Mouse (Mus musculus) CH12.LX (cell line): ENCODE measurements around the gene Fmo1. TPM values are rescaled to one million over a fixed set of nuclear protein-coding genes. Genes with fewer than 3 reads are reported as not detected.

Source experiments
- DNase-seq: peaks from one replicate; pipeline ENCODE4 v3.0.0-alpha.2; 2013; ENCODE audit errors: extremely low read depth
- H3K27ac ChIP-seq: 2 replicates; pipeline ENCODE4 v1.5.1; 2012; ENCODE audit warnings: low read depth, mild to moderate bottlenecking, control low read depth, moderate library complexity; ENCODE audit not compliant: insufficient read depth
- H3K27me3 ChIP-seq: replicated peaks from 2 replicates; pipeline ENCODE3; 2012; ENCODE audit warnings: inconsistent platforms
- H3K36me3 ChIP-seq, 2 experiments: replicated peaks in 1 of 2; 2 replicates each; pipeline versions ENCODE3 to v1.6.1; 2012; ENCODE audit warnings: inconsistent platforms in 1 of 2, low read length in 1 of 2, mild to moderate bottlenecking in 1 of 2, mixed read lengths in 1 of 2, moderate library complexity in 1 of 2; ENCODE audit not compliant: control insufficient read depth in 1 of 2, insufficient read depth in 1 of 2
- H3K4me1 ChIP-seq, 2 experiments: 2 replicates each; pipeline ENCODE4 v1.6.1; 2012; ENCODE audit warnings: inconsistent platforms in 1 of 2, moderate library complexity in 1 of 2; ENCODE audit not compliant: insufficient read depth in 2 of 2, control insufficient read depth in 1 of 2
- H3K4me2 ChIP-seq: 2 replicates; pipeline ENCODE4 v1.6.1; 2012; ENCODE audit warnings: low read depth, mild to moderate bottlenecking, control low read depth; ENCODE audit not compliant: poor library complexity, insufficient read depth, severe bottlenecking
- H3K4me3 ChIP-seq, 3 experiments: fragments of 150-350 bp in 1 of 3; sonication (generic) in 1 of 3; replicated peaks in 1 of 3; 2 replicates each; pipeline versions ENCODE3 to v1.5.1; 2011 to 2012; ENCODE audit warnings: low read depth in 2 of 3, low read length in 2 of 3, mild to moderate bottlenecking in 2 of 3, moderate library complexity in 2 of 3, control low read depth in 1 of 3, improper control_type of control experiment in 1 of 3, inconsistent platforms in 1 of 3, mixed read lengths in 1 of 3; ENCODE audit not compliant: poor library complexity in 1 of 3
- H3K79me2 ChIP-seq: replicated peaks from 2 replicates; pipeline ENCODE4 v1.6.1; 2012; ENCODE audit warnings: mild to moderate bottlenecking, moderate library complexity; ENCODE audit not compliant: control insufficient read depth, poor library complexity, insufficient read depth, severe bottlenecking; ENCODE audit errors: extremely low read depth
- H3K9ac ChIP-seq: 2 replicates; pipeline ENCODE4 v1.6.1; 2012; ENCODE audit warnings: low read depth, mild to moderate bottlenecking, control low read depth, moderate library complexity; ENCODE audit not compliant: insufficient read depth
- H3K9me3 ChIP-seq: replicated peaks from 2 replicates; pipeline ENCODE3; 2012; ENCODE audit warnings: low read length, inconsistent platforms, mixed read lengths
- BHLHE40 ChIP-seq: IDR thresholded peaks from 2 replicates; pipeline ENCODE4 v1.6.1; 2011; ENCODE audit warnings: mild to moderate bottlenecking, low read depth, low read length, improper control_type of control experiment
- CHD1 ChIP-seq: IDR thresholded peaks from 2 replicates; pipeline ENCODE4 v1.6.1; 2012; ENCODE audit warnings: low read depth, low read length, improper control_type of control experiment, inconsistent platforms
- CHD2 ChIP-seq: IDR thresholded peaks from 2 replicates; pipeline ENCODE4 v1.6.1; 2011; ENCODE audit warnings: low read length, improper control_type of control experiment
- E2F4 ChIP-seq: IDR thresholded peaks from 2 replicates; pipeline ENCODE4 v1.6.1; 2011; ENCODE audit warnings: low read depth, low read length, improper control_type of control experiment; ENCODE audit not compliant: insufficient replicate concordance
- ELF1 ChIP-seq: IDR thresholded peaks from 2 replicates; pipeline ENCODE4 v1.6.1; 2014; ENCODE audit warnings: low read depth, mild to moderate bottlenecking, inconsistent platforms, low read length, improper control_type of control experiment
- ETS1 ChIP-seq: conservative IDR thresholded peaks from 2 replicates; pipeline ENCODE4 v1.6.1; 2012; ENCODE audit warnings: low read depth, mild to moderate bottlenecking, inconsistent platforms, low read length, improper control_type of control experiment, moderate library complexity
- HCFC1 ChIP-seq: IDR thresholded peaks from 2 replicates; pipeline ENCODE4 v1.6.1; 2012; ENCODE audit warnings: low read depth, mild to moderate bottlenecking, inconsistent platforms, low read length, improper control_type of control experiment
- IRF4 ChIP-seq: IDR thresholded peaks from 2 replicates; pipeline ENCODE4 v1.6.1; 2014; ENCODE audit warnings: low read depth, mild to moderate bottlenecking, inconsistent platforms, low read length, improper control_type of control experiment
- JUN ChIP-seq: IDR thresholded peaks from 2 replicates; pipeline ENCODE4 v1.6.1; 2011; ENCODE audit warnings: low read depth, mild to moderate bottlenecking, low read length, improper control_type of control experiment, moderate library complexity; ENCODE audit not compliant: insufficient read depth
- JUND ChIP-seq: conservative IDR thresholded peaks from 2 replicates; pipeline ENCODE4 v1.6.1; 2011; ENCODE audit warnings: low read depth, low read length, improper control_type of control experiment
- MAFK ChIP-seq: IDR thresholded peaks from 2 replicates; pipeline ENCODE4 v1.6.1; 2011; ENCODE audit warnings: low read length, improper control_type of control experiment; ENCODE audit not compliant: insufficient replicate concordance
- MAX ChIP-seq: IDR thresholded peaks from 2 replicates; pipeline ENCODE4 v1.6.1; 2011; ENCODE audit warnings: low read length, improper control_type of control experiment
- MEF2A ChIP-seq: IDR thresholded peaks from 2 replicates; pipeline ENCODE4 v1.6.1; 2014; ENCODE audit warnings: low read depth, mild to moderate bottlenecking, inconsistent platforms, low read length, improper control_type of control experiment, borderline replicate concordance
- NRF1 ChIP-seq: IDR thresholded peaks from 2 replicates; pipeline ENCODE4 v1.6.1; 2014; ENCODE audit warnings: low read depth, mild to moderate bottlenecking, inconsistent platforms, low read length, improper control_type of control experiment, moderate library complexity
- RAD21 ChIP-seq: IDR thresholded peaks from 2 replicates; pipeline ENCODE4 v1.6.1; 2011; ENCODE audit warnings: low read depth, mild to moderate bottlenecking, low read length, improper control_type of control experiment, moderate library complexity
- RCOR1 ChIP-seq: conservative IDR thresholded peaks from 2 replicates; pipeline ENCODE4 v1.6.1; 2012; ENCODE audit warnings: low read depth, mild to moderate bottlenecking, inconsistent platforms, low read length, improper control_type of control experiment
- SMC3 ChIP-seq: IDR thresholded peaks from 2 replicates; pipeline ENCODE4 v1.6.1; 2011; ENCODE audit warnings: low read depth, low read length, improper control_type of control experiment
- TBP ChIP-seq: conservative IDR thresholded peaks from 2 replicates; pipeline ENCODE4 v1.6.1; 2011; ENCODE audit warnings: low read depth, low read length, improper control_type of control experiment
- TCF12 ChIP-seq: IDR thresholded peaks from 2 replicates; pipeline ENCODE4 v1.6.1; 2014; ENCODE audit warnings: low read depth, mild to moderate bottlenecking, inconsistent platforms, low read length, improper control_type of control experiment
- USF1 ChIP-seq: IDR thresholded peaks from 2 replicates; pipeline ENCODE4 v1.6.1; 2014; ENCODE audit warnings: low read depth, mild to moderate bottlenecking, inconsistent platforms, low read length, improper control_type of control experiment
- USF2 ChIP-seq: conservative IDR thresholded peaks from 2 replicates; pipeline ENCODE4 v1.6.1; 2011; ENCODE audit warnings: low read depth, low read length, improper control_type of control experiment
- ZC3H11A ChIP-seq: IDR thresholded peaks from 2 replicates; pipeline ENCODE4 v1.6.1; 2012; ENCODE audit warnings: low read depth, mild to moderate bottlenecking, inconsistent platforms, low read length, improper control_type of control experiment
- ZKSCAN1 ChIP-seq: IDR thresholded peaks from 2 replicates; pipeline ENCODE4 v1.6.1; 2012; ENCODE audit warnings: low read depth, inconsistent platforms, low read length, improper control_type of control experiment, borderline replicate concordance
- ZMIZ1 ChIP-seq: IDR thresholded peaks from 2 replicates; pipeline ENCODE4 v1.6.1; 2012; ENCODE audit warnings: low read depth, mild to moderate bottlenecking, inconsistent platforms, low read length, improper control_type of control experiment
- ZNF384 ChIP-seq: IDR thresholded peaks from 2 replicates; pipeline ENCODE4 v1.6.1; 2012; ENCODE audit warnings: low read depth, low read length, improper control_type of control experiment, inconsistent platforms
- dilution Hi-C: fragments of 300-500 bp; cut with MboI; formaldehyde crosslinking; loops from 2 replicates; pipeline ENCODE4 v1.14.3; 2020; ENCODE audit warnings: low sequenced_read_pairs; ENCODE audit not compliant: extremely low pct_unique_long_range_greater_than_20kb, extremely low pct_ligation_motif_present
- in situ Hi-C: fragments of 300-500 bp; cut with MboI; formaldehyde crosslinking; loops from 3 replicates; pipeline ENCODE4 v1.14.3; 2019; ENCODE audit warnings: low sequenced_read_pairs, low pct_ligation_motif_present, low pct_unique_long_range_greater_than_20kb, mixed read lengths
- polyA plus RNA-seq: library from polyadenylated mRNA; unstranded; fragments of >175 nt; gene quantifications from 2 replicates; pipeline ENCODE4 v1.2.1, GENCODE M21; 2012; ENCODE audit warnings: low read depth; ENCODE audit not compliant: insufficient read length
- total RNA-seq, 2 experiments: library from RNA; depleted of rRNA; stranded (reverse); fragments of 300-350 nt in 1 of 2; fragments of >200 nt in 1 of 2; gene quantifications; 2 replicates each; pipeline ENCODE4 v1.2.3; 2012 to 2014

The Fmo1 gene
- total and polyA plus RNA-seq, 3 experiments, result not detected

DNA sequence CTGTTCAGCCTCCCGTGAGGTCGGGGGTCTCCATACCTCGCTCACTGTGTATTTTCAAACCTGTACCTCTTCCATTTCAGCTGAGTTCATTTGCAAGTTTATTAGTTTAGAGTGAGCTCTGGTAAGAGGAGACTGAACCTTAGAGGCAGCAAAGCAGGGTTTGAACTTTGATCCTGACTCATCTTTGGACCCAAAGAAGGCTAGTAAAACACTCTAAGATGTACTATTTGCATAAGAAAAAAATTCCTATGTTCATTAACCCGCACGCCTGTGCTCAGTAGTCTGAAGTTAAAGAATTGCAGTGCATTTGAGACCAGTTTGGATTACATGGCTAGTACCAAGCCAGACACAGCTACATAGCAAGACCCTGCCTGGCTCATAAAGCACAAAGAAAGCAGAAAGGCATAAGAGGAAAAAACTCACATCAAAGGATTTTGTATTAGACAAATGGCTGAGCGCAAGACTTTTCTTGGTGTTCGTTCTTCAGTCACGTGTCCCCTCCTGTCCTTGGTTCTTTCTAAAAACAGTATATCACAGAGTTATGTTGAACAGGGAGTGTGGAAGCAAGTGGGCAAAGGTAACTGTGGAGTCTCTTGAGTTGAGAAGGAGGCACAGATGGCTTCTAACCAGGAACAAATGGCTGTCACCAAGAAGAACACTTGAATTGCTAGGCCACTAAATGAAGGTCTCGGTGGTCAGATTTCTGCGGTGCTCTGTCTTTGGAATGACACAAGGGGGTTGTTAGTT is 50.9 kb downstream of the Fmo1 start:
- H3K9me3 ChIP-seq, result no peaks in the 10 kb centered on the region
- 0 out of 4 replicates have a peak, but pooled peaks cover 0 to 4% of the 10 kb centered on the region in 2 experiments for H3K4me1 ChIP-seq
- TF ChIP-seq USF2 (no peak), ELF1 (no peak), JUND (no peak), TCF12 (no peak), MEF2A (no peak), CHD1 (no peak), BHLHE40 (no peak), MAX (no peak), NRF1 (no peak), JUN (no peak), MAFK (no peak), SMC3 (no peak), ZKSCAN1 (no peak), RCOR1 (no peak), E2F4 (no peak), ZNF384 (no peak), ETS1 (no peak)
- DNase-seq, result no peak
- dilution Hi-C loops (no loop called here), in situ Hi-C loops (no loop called here)
- no peaks in the 10 kb centered on the region for H3K27me3 ChIP-seq
- H3K4me3 ChIP-seq, result no peak overlapping the region
- H3K9ac ChIP-seq, result no peak overlapping the region
- H3K36me3 ChIP-seq, result no peaks in the 10 kb centered on the region
- H3K79me2 ChIP-seq, result no peaks in the 10 kb centered on the region
- no peak overlapping the region for H3K27ac ChIP-seq
- H3K4me2 ChIP-seq, result no peak overlapping the region

DNA sequence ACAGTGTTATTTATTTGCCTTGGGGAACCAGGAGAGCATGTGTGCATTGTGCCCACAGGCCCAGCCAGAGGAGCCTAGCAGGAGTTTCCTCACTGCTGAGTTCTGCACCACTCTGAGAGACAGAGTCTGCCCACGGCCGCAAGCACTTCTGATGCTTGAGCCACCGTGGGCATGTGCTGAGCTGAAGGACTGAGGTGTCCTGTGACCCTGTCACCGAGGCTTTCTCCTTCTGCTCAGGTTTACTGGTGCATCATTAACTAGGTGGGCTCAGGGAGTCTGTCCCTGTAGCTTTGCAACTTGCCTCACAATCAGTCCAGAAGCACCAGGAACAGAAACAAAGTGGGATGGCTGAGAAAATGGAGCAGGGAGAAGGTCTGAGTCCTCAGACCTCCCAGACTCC is 51.5 kb downstream of the Fmo1 start:
- Histone ChIP-seq H3K27me3 (no peaks in the 10 kb centered on the region), H3K4me1 (0 out of 4 replicates have a peak, but pooled peaks cover 0 to 4% of the 10 kb centered on the region in 2 experiments), H3K9me3 (no peaks in the 10 kb centered on the region), H3K36me3 (no peaks in the 10 kb centered on the region), H3K27ac (no peak overlapping the region), H3K79me2 (no peaks in the 10 kb centered on the region), H3K9ac (no peak overlapping the region), H3K4me2 (no peak overlapping the region), H3K4me3 (no peak overlapping the region)
- dilution Hi-C loops (no loop called here), in situ Hi-C loops (no loop called here)
- no peak for DNase-seq
- TF ChIP-seq JUND (no peak), MAX (no peak), MAFK (no peak), CHD2 (no peak), IRF4 (no peak), TBP (no peak), E2F4 (no peak), USF1 (no peak), RAD21 (no peak), JUN (no peak), ZC3H11A (no peak), CHD1 (no peak), RCOR1 (no peak), BHLHE40 (no peak), HCFC1 (no peak), ZNF384 (no peak), USF2 (no peak), ZMIZ1 (no peak), NRF1 (no peak)
